Mouse (Mus musculus) forebrain, embryonic 15.5 days (tissue): ENCODE data around the gene Drap1. TPM values are rescaled to one million over a fixed set of nuclear protein-coding genes. Genes with fewer than 3 reads are reported as not detected.

ENCODE experiments used
- ATAC-seq: fragments of 200-750 bp; cut with Nextera tagmentation; replicated peaks from 2 replicates; pipeline ENCODE4 v1.8.0; 2017; ENCODE audit warnings: mild to moderate bottlenecking, moderate TSS enrichment, moderate library complexity
- H3K27ac ChIP-seq: fragments of 300-500 bp; sonication (generic); replicated peaks from 2 replicates; pipeline ENCODE4 v1.5.1; 2015; ENCODE audit warnings: mild to moderate bottlenecking, inconsistent platforms
- H3K27me3 ChIP-seq: fragments of 300-500 bp; sonication (generic); 2 replicates; pipeline ENCODE4 v1.6.1; 2015; ENCODE audit warnings: inconsistent platforms
- H3K36me3 ChIP-seq: fragments of 300-500 bp; sonication (generic); 2 replicates; pipeline ENCODE4 v1.6.1; 2015; ENCODE audit warnings: mild to moderate bottlenecking, inconsistent platforms
- H3K4me1 ChIP-seq: fragments of 300-500 bp; sonication (generic); 2 replicates; pipeline ENCODE4 v1.6.1; 2015; ENCODE audit warnings: inconsistent platforms
- H3K4me2 ChIP-seq: fragments of 300-500 bp; sonication (generic); replicated peaks from 2 replicates; pipeline ENCODE4 v1.6.1; 2015; ENCODE audit warnings: mild to moderate bottlenecking, inconsistent platforms
- H3K4me3 ChIP-seq: fragments of 300-500 bp; sonication (generic); 2 replicates; pipeline ENCODE4 v1.5.1; 2015; ENCODE audit warnings: mild to moderate bottlenecking, inconsistent platforms
- H3K9ac ChIP-seq: fragments of 300-500 bp; sonication (generic); replicated peaks from 2 replicates; pipeline ENCODE4 v1.6.1; 2015; ENCODE audit warnings: mild to moderate bottlenecking, inconsistent platforms
- H3K9me3 ChIP-seq: fragments of 300-500 bp; sonication (generic); 2 replicates; pipeline ENCODE4 v1.6.1; 2016; ENCODE audit warnings: inconsistent platforms
- WGBS: fragments of 180-500 bp; shearing (Covaris S2); methylation state at CpG from one replicate; pipeline ENCODE4 v1.1.7; 2015; ENCODE audit warnings: mixed read lengths; 5-methylcytosine and 5-hydroxymethylcytosine counted together
- polyA plus RNA-seq: library from polyadenylated mRNA; unstranded; fragments of >200 nt; fragmentation: Nextera tagmentation; extraction: Ambion mirVana; gene quantifications from 2 replicates; pipeline ENCODE4 v1.2.1, GENCODE M21; 2015

Gene Drap1
- polyA plus RNA-seq, 1 experiment from 2014 or later, result 306 TPM

DNA sequence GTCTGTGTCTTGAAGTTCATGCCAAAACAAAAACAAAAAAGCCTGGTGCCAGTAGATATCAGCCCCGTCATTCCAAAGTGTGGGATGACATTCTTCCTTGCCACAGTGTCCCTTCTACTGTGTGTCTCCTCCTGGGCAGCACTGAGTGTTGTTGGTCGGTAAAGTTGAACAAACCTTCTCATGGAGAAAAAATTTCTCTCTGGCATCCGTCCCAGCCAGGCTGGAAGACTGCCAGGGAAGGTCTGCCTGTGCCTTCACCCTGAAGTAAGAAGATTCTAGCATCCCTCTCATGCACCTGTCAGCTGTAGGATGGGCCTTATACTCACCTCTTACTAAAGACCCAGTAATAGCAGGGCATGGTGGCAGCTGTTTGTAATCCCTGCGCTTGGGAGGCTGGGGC lies 31.9 kb downstream of the Drap1 start:
- H3K4me1 ChIP-seq, result peaks cover 20% of the 10 kb centered on the region
- H3K9me3 ChIP-seq, result no peaks in the 10 kb centered on the region
- no peak overlapping the region for H3K9ac ChIP-seq
- WGBS, result 36% methylated on average over 4 of the region's 4 CpGs
- H3K4me3 ChIP-seq, result no peak overlapping the region
- no peak overlapping the region for H3K4me2 ChIP-seq
- no peak overlapping the region for H3K27ac ChIP-seq
- no peaks in the 10 kb centered on the region for H3K36me3 ChIP-seq
- no peak for ATAC-seq
- no peaks in the 10 kb centered on the region for H3K27me3 ChIP-seq

- WGBS, result 91% methylated on average over 8 of the region's 8 CpGs
- no peak for ATAC-seq
- no peak overlapping the region for H3K4me3 ChIP-seq
- no peaks in the 10 kb centered on the region for H3K9me3 ChIP-seq
- no peak overlapping the region for H3K9ac ChIP-seq
- H3K27me3 ChIP-seq, result no peaks in the 10 kb centered on the region
- H3K4me1 ChIP-seq, result peaks cover 39% of the 10 kb centered on the region
- 0 out of 2 replicates have a peak, but pooled peaks cover 2% of the 10 kb centered on the region for H3K36me3 ChIP-seq
- H3K4me2 ChIP-seq, result no peak overlapping the region
- H3K27ac ChIP-seq, result no peak overlapping the region
Observed at GRCm38 (mm10) chr19:5390416-5390815, 34.4 kb downstream of the Drap1 start.

DNA sequence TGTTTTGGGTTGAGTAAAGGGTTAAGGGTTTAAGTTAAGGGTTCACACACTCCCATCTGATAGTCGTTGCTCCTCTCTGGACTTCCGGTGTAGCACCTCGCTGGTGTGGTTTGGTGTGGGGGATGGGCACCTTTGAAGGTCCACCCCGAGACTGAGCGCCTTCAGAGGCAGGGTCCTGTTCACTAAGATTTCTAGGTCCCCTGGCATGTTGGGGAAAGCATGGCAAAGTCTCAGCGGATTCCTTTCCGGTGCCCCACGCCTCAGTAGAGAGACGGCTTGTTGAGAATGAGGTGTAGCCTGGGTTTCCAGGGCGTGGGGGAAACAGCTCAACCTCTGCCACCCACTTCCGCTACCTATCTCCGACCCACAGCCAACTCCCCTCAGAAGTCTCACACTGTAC lies 35.1 kb downstream of the Drap1 start:
- peaks cover 39% of the 10 kb centered on the region for H3K4me1 ChIP-seq
- peaks cover 8% of the 10 kb centered on the region for H3K36me3 ChIP-seq
- H3K4me2 ChIP-seq, result peak overlapping the region; percentile 65
- no peaks in the 10 kb centered on the region for H3K9me3 ChIP-seq
- H3K27me3 ChIP-seq, result no peaks in the 10 kb centered on the region
- peak overlapping the region; percentile 88 for H3K4me3 ChIP-seq
- no peak overlapping the region for H3K9ac ChIP-seq
- 61% methylated on average over 12 of the region's 12 CpGs for WGBS
- H3K27ac ChIP-seq, result no peak overlapping the region
- ATAC-seq, result no peak

DNA sequence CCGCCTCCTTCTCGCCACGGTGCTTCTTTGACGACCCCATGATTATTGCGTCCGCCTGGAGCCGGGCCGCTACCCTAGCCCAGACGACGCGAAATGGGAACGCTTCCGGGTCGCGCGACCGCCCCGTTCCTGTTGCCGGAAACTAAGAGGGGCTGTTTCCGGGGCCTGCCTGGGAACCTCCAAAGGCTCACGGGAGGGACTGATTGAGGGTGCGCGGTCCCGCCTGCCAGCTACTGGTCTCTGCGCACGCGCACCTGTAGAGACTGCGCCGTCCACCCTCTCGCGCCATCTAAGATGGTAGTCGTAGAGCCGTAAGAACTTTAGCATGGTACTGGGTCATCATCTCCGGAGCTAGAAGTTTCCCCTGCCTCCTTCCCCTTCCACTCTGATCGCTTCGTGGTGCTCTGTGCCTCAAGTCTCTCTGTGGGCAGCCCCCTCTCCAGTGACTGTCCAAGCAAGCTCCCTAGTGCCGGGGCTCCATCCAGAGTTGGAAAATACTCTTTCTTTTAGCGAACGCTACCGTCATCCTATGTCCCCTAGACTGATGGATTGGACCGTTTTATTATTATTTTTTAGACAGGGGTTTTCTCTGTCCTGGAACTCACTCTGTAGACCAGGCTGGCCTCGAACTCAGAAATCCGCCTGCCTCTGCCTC lies 36.1 kb downstream of the Drap1 start, which contains the start of gene Sart1:
Gene Sart1, minus strand, starts transcription at position 116 of the 655 bp plus-strand sequence.
- ATAC-seq, result peak; percentile 98
- H3K27ac ChIP-seq, result peak within 1 kb of the TSS; percentile 83
- peaks cover 39% of the 10 kb centered on the region for H3K4me1 ChIP-seq
- H3K36me3 ChIP-seq, result peaks cover 18% of the 10 kb centered on the region
- peak within 1 kb of the TSS; percentile 65 for H3K4me2 ChIP-seq
- peak within 1 kb of the TSS; percentile 88 for H3K4me3 ChIP-seq
- no peaks in the 10 kb centered on the region for H3K9me3 ChIP-seq
- peak within 1 kb of the TSS; percentile 81 for H3K9ac ChIP-seq
- H3K27me3 ChIP-seq, result no peaks in the 10 kb centered on the region
- WGBS, result 2% methylated on average over 43 of the region's 43 CpGs

DNA sequence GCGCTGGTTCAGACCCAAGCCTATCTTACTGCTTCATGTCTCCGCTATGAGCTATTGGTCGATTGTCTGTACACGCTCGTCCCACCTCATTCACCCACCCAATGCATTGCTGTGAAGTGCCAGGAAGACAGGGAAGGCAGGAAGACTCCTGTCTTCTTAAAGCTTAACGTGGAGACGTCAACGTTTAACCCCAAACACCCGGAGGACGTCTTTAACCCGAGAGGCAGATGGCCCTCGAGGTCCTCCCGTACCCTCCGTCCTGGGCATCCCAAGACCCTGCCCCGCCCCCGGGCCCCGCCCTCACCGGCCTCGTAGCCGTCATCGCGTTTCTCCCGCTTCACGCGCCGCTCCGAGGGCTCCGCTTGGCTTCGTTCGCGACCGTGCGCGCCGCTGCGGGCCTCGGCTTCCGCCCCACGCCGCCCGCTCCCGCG lies 36.8 kb downstream of the Drap1 start:
- peak; percentile 36; the same call in 1 of the 2 replicates for ATAC-seq

GRCm38 (mm10) chr19:5384715-5385114 lies 40.1 kb downstream of the Drap1 start:
- H3K27me3 ChIP-seq, result no peaks in the 10 kb centered on the region
- H3K36me3 ChIP-seq, result peaks cover 57% of the 10 kb centered on the region
- H3K4me1 ChIP-seq, result peaks cover 27% of the 10 kb centered on the region
- 94% methylated on average over 8 of the region's 8 CpGs for WGBS
- H3K9ac ChIP-seq, result no peak overlapping the region
- H3K4me2 ChIP-seq, result no peak overlapping the region
- H3K4me3 ChIP-seq, result no peak overlapping the region
- no peaks in the 10 kb centered on the region for H3K9me3 ChIP-seq
- H3K27ac ChIP-seq, result no peak overlapping the region
- ATAC-seq, result no peak

More for the DNA sequence above, 36.8 kb downstream of the Drap1 start:
- H3K4me1 ChIP-seq, result peaks cover 39% of the 10 kb centered on the region
- H3K27ac ChIP-seq, result peak overlapping the region; percentile 83
- H3K9me3 ChIP-seq, result no peaks in the 10 kb centered on the region
- H3K36me3 ChIP-seq, result peaks cover 25% of the 10 kb centered on the region
- under 1% methylated on average over 43 of the region's 43 CpGs for WGBS
- no peaks in the 10 kb centered on the region for H3K27me3 ChIP-seq
- peak overlapping the region; percentile 65 for H3K4me2 ChIP-seq
- H3K4me3 ChIP-seq, result peak overlapping the region; percentile 88
- peak overlapping the region; percentile 81 for H3K9ac ChIP-seq

DNA sequence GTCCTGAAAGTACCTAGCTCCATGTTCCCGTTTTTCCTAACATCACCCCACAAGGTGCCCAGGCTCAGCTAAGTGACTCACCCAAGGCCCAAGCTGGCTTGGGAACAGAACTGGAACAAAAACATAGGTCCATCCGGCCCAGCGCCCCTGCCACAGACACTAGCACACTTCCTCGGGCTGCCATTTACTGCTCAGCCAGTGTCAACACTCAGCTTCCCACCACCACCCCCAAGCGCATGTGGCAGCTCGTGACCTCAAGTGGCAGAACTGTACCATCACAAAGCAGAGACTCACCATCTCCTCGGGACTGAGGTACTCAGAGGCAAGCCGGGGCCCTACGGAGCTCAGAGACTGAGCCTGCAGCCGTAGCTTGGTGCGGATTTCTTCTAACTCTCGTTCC lies 41.5 kb downstream of the Drap1 start:
- no peak overlapping the region for H3K4me2 ChIP-seq
- no peak overlapping the region for H3K4me3 ChIP-seq
- H3K27ac ChIP-seq, result no peak overlapping the region
- ATAC-seq, result no peak
- peaks cover 71% of the 10 kb centered on the region for H3K36me3 ChIP-seq
- no peaks in the 10 kb centered on the region for H3K9me3 ChIP-seq
- WGBS, result 98% methylated on average over 12 of the region's 12 CpGs
- peaks cover 20% of the 10 kb centered on the region for H3K4me1 ChIP-seq
- H3K27me3 ChIP-seq, result no peaks in the 10 kb centered on the region
- H3K9ac ChIP-seq, result no peak overlapping the region

GRCm38 (mm10) chr19:5377446-5377845 lies 47.3 kb downstream of the Drap1 start:
- Histone ChIP-seq H3K9ac (no peak overlapping the region), H3K4me3 (no peak overlapping the region), H3K4me1 (no peaks in the 10 kb centered on the region), H3K27ac (no peak overlapping the region), H3K9me3 (no peaks in the 10 kb centered on the region), H3K27me3 (no peaks in the 10 kb centered on the region), H3K4me2 (no peak overlapping the region), H3K36me3 (peaks cover 67% of the 10 kb centered on the region)
- WGBS, result 84% methylated on average over 1 of the region's 1 CpGs
- no peak for ATAC-seq

- no peak for ATAC-seq
- WGBS, result 82% methylated on average over 4 of the region's 4 CpGs
- Histone ChIP-seq H3K36me3 (peaks cover 65% of the 10 kb centered on the region), H3K27ac (no peak overlapping the region), H3K4me1 (no peaks in the 10 kb centered on the region), H3K9me3 (no peaks in the 10 kb centered on the region), H3K4me3 (no peak overlapping the region), H3K4me2 (no peak overlapping the region), H3K9ac (no peak overlapping the region), H3K27me3 (no peaks in the 10 kb centered on the region)
Observed at GRCm38 (mm10) chr19:5374748-5375147, 50.0 kb downstream of the Drap1 start.

- no peak for ATAC-seq
- no peaks in the 10 kb centered on the region for H3K9me3 ChIP-seq
- WGBS, result 84% methylated on average over 4 of the region's 4 CpGs
- no peaks in the 10 kb centered on the region for H3K27me3 ChIP-seq
- H3K27ac ChIP-seq, result no peak overlapping the region
- peaks cover 65% of the 10 kb centered on the region for H3K36me3 ChIP-seq
- no peaks in the 10 kb centered on the region for H3K4me1 ChIP-seq
- H3K9ac ChIP-seq, result no peak overlapping the region
- no peak overlapping the region for H3K4me3 ChIP-seq
- H3K4me2 ChIP-seq, result no peak overlapping the region
Observed at GRCm38 (mm10) chr19:5374177-5374576, 50.6 kb downstream of the Drap1 start.
